Mouse (Mus musculus): ENCODE data around the gene Glis2. TPM values are rescaled to one million over a fixed set of nuclear protein-coding genes. Genes with fewer than 3 reads are reported as not detected.
"Not testable (repeated sequence)": the region's sequence is repeated elsewhere in the genome, so short reads cannot be mapped to it uniquely, and the experiment has no call there.

Gene Glis2
- total and polyA plus RNA-seq, 3 experiments = 0.62 to 5.0 TPM; not detected in 1

DNA sequence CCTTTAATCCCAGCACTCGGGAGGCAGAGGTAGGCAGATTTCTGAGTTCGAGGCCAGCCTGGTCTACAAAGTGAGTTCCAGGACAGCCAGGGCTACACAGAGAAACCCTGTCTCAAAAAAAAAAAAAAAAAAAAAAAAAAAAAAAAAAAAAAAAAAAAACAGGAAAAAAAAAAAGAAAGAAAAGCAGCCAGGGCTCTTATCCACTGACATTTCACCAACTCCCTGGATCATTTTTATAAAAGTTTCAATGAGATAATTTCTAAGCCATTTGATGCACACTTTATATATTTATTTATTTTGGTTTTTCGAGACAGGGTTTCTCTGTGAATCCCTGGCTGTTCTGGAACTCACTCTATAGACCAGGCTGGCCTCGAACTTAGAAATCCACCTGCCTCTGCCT lies 13.3 kb upstream of the Glis2 start:
- not testable (repeated sequence) for DNase-seq (ENCODE audit: low read depth, low spot score); H3K9ac ChIP-seq (ENCODE audit: control insufficient read depth, low read depth, low read length, poor library complexity, severe bottlenecking); H3K4me3 ChIP-seq (ENCODE audit: control insufficient read depth in 1 of 2, insufficient read depth in 1 of 2, low read depth in 2 of 2, low read length in 2 of 2); H3K9me3 ChIP-seq (replicated peaks; ENCODE audit: insufficient read depth, low read length); H3K27me3 ChIP-seq (ENCODE audit: control insufficient read depth in 1 of 2, insufficient read depth in 2 of 2, low read length in 2 of 2); H3K79me2 ChIP-seq (ENCODE audit: control insufficient read depth, insufficient read depth, low read length, poor library complexity); H3K27ac ChIP-seq (ENCODE audit: control insufficient read depth, low read depth, low read length)
- peaks cover 0 to 20% of the 10 kb centered on the region in 2 experiments; a peak in 2 of 4 replicates for H3K36me3 ChIP-seq (ENCODE audit: control insufficient read depth in 1 of 2, insufficient read depth in 2 of 2, low read length in 2 of 2)
- TF ChIP-seq ZNF384 (IDR thresholded peaks at IDR 0.05; ENCODE audit: low read depth, low read length) = peak; percentile 60; the same call in 1 of the 2 replicates
- H3K4me1 ChIP-seq (ENCODE audit: control insufficient read depth in 1 of 2, insufficient read depth in 2 of 2, low read length in 2 of 2) = peaks cover 7 to 30% of the 10 kb centered on the region in 2 experiments

GRCm38 (mm10) chr16:4583807-4584206 lies 10.7 kb upstream of the Glis2 start:
- H3K36me3 ChIP-seq (ENCODE audit: control insufficient read depth in 1 of 2, insufficient read depth in 2 of 2, low read length in 2 of 2) = peaks cover 0 to 23% of the 10 kb centered on the region in 2 experiments; a peak in 2 of 4 replicates
- TF ChIP-seq CHD2 (IDR thresholded peaks at IDR 0.05; ENCODE audit: low read length) (no peak), MAX (IDR thresholded peaks at IDR 0.05; ENCODE audit: low read length) (peak; percentile 36; the same call in 1 of the 2 replicates), NRF1 (IDR thresholded peaks at IDR 0.05; ENCODE audit: insufficient read depth, low read depth, low read length, poor library complexity, severe bottlenecking) (no peak), ETS1 (IDR thresholded peaks at IDR 0.05; ENCODE audit: low read depth, low read length) (peak; percentile 65), RCOR1 (IDR thresholded peaks at IDR 0.05; ENCODE audit: low read depth, low read length) (peak; percentile 86), USF1 (IDR thresholded peaks at IDR 0.05; ENCODE audit: low read depth, low read length) (no peak), TCF12 (IDR thresholded peaks at IDR 0.05; ENCODE audit: low read depth, low read length) (peak; percentile 80), ZKSCAN1 (IDR thresholded peaks at IDR 0.05; ENCODE audit: low read depth, low read length) (no peak), USF2 (IDR thresholded peaks at IDR 0.05; ENCODE audit: borderline replicate concordance in 1 of 2, insufficient read depth in 1 of 2, low read depth in 1 of 2, low read length in 2 of 2) (no peak), BHLHE40 (IDR thresholded peaks at IDR 0.05; ENCODE audit: borderline replicate concordance, low read depth, low read length) (no peak), POLR2AphosphoS5 (IDR thresholded peaks at IDR 0.05; ENCODE audit: borderline replicate concordance, low read depth, low read length) (no peak), ELF1 (IDR thresholded peaks at IDR 0.05; ENCODE audit: low read depth, low read length) (no peak), GATA1 (IDR thresholded peaks at IDR 0.05; ENCODE audit: low read depth, low read length) (peak; percentile 96), MYC (IDR thresholded peaks at IDR 0.05; ENCODE audit: low read depth, low read length) (0 out of 2 replicates have a peak, but pooled peaks have one; percentile 24), HCFC1 (IDR thresholded peaks at IDR 0.05; ENCODE audit: low read depth, low read length) (0 out of 2 replicates have a peak, but pooled peaks have one; percentile 30), CTCF (IDR thresholded peaks at IDR 0.05 in 2 of 3, conservative IDR thresholded peaks at IDR 0.05 in 1 of 3; ENCODE audit: control insufficient read depth in 1 of 3, insufficient read depth in 1 of 3, low read depth in 2 of 3, low read length in 3 of 3, poor library complexity in 1 of 3, severe bottlenecking in 1 of 3) (no peak), EP300 (IDR thresholded peaks at IDR 0.05; ENCODE audit: low read depth in 1 of 2, low read length in 2 of 2) (peak; percentile 75 to 95), NELFE (IDR thresholded peaks at IDR 0.05; ENCODE audit: low read depth, low read length) (no peak), MXI1 (IDR thresholded peaks at IDR 0.05; ENCODE audit: low read depth, low read length) (0 out of 2 replicates have a peak, but pooled peaks have one; percentile 1), MYB (IDR thresholded peaks at IDR 0.05; ENCODE audit: low read depth, low read length) (no peak), SIN3A (IDR thresholded peaks at IDR 0.05; ENCODE audit: low read length) (no peak; the same call in 1 of the 2 replicates), CHD1 (IDR thresholded peaks at IDR 0.05; ENCODE audit: low read depth, low read length) (no peak), ZMIZ1 (IDR thresholded peaks at IDR 0.05; ENCODE audit: low read depth, low read length) (no peak), GABPA (IDR thresholded peaks at IDR 0.05; ENCODE audit: low read depth, low read length) (no peak), E2F4 (IDR thresholded peaks at IDR 0.05; ENCODE audit: borderline replicate concordance, low read depth, low read length) (no peak), TAL1 (IDR thresholded peaks at IDR 0.05; ENCODE audit: low read length) (peak; percentile 60)
- peak overlapping the region; percentile 67 for H3K27ac ChIP-seq (ENCODE audit: control insufficient read depth, low read depth, low read length)
- DNase-seq (ENCODE audit: low read depth, low spot score) = peak; percentile 88
- no peaks in the 10 kb centered on the region for H3K27me3 ChIP-seq (ENCODE audit: control insufficient read depth in 1 of 2, insufficient read depth in 2 of 2, low read length in 2 of 2)
- H3K4me1 ChIP-seq (ENCODE audit: control insufficient read depth in 1 of 2, insufficient read depth in 2 of 2, low read length in 2 of 2) = peaks cover 12 to 39% of the 10 kb centered on the region in 2 experiments
- peak overlapping the region in 1 of 2 experiments; percentile 22; a peak in 2 of 4 replicates for H3K4me3 ChIP-seq (ENCODE audit: control insufficient read depth in 1 of 2, insufficient read depth in 1 of 2, low read depth in 2 of 2, low read length in 2 of 2)
- H3K79me2 ChIP-seq (ENCODE audit: control insufficient read depth, insufficient read depth, low read length, poor library complexity) = no peaks in the 10 kb centered on the region
- no peaks in the 10 kb centered on the region for H3K9me3 ChIP-seq (replicated peaks; ENCODE audit: insufficient read depth, low read length)
- H3K9ac ChIP-seq (ENCODE audit: control insufficient read depth, low read depth, low read length, poor library complexity, severe bottlenecking) = no peak overlapping the region

Data from MEL (cell line).